Mouse (Mus musculus): ENCODE measurements around the gene Wdr70.
"Not testable (repeated sequence)": the region's sequence is repeated elsewhere in the genome, so short reads cannot be mapped to it uniquely, and the experiment has no call there.

GRCm38 (mm10) chr15:8092668-8093067 lies 6.3 kb downstream of the Wdr70 start:
- not testable (repeated sequence) for TF ChIP-seq GATA2 (IDR thresholded peaks at IDR 0.05; ENCODE audit: borderline replicate concordance, low read depth, low read length); CTCF (IDR thresholded peaks at IDR 0.05; ENCODE audit: low read depth, low read length); TAL1 (conservative IDR thresholded peaks at IDR 0.05; ENCODE audit: low read depth, low read length)
